Mouse (Mus musculus) cortical plate, adult 2 months (tissue): ENCODE measurements around the gene Aff2. TPM values are rescaled to one million over a fixed set of nuclear protein-coding genes. Genes with fewer than 3 reads are reported as not detected.

Experiments used
- H3K27ac ChIP-seq: fragments of 200-500 bp; 2 replicates; pipeline ENCODE4 v1.5.1; 2012; ENCODE audit warnings: low read length, control low read depth, inconsistent platforms; ENCODE audit not compliant: insufficient read depth
- H3K4me1 ChIP-seq: fragments of 200-500 bp; 2 replicates; pipeline ENCODE4 v1.6.1; 2011; ENCODE audit warnings: low read length; ENCODE audit not compliant: control insufficient read depth, insufficient read depth
- H3K4me3 ChIP-seq: fragments of 200-500 bp; 2 replicates; pipeline ENCODE4 v1.5.1; 2011; ENCODE audit warnings: mild to moderate bottlenecking, low read length, control low read depth; ENCODE audit not compliant: insufficient read depth
- CTCF ChIP-seq: fragments of 200-500 bp; IDR thresholded peaks from 2 replicates; pipeline ENCODE4 v1.5.1; 2011; ENCODE audit warnings: mild to moderate bottlenecking, control low read depth, low read length; ENCODE audit not compliant: insufficient read depth; ENCODE audit errors: extremely low read depth
- POLR2A ChIP-seq: fragments of 200-500 bp; IDR thresholded peaks from 2 replicates; pipeline ENCODE4 v1.6.1; 2011; ENCODE audit warnings: mild to moderate bottlenecking, low read length, control low read depth; ENCODE audit not compliant: insufficient read depth; ENCODE audit errors: extremely low read depth
- polyA plus RNA-seq: library from polyadenylated mRNA; depleted of rRNA; stranded (reverse); fragments of >200 nt; gene quantifications from 2 replicates; pipeline ENCODE4 v1.2.3, GENCODE M21; 2012

Gene Aff2
- polyA plus RNA-seq, 1 experiment: 3.7 TPM

DNA sequence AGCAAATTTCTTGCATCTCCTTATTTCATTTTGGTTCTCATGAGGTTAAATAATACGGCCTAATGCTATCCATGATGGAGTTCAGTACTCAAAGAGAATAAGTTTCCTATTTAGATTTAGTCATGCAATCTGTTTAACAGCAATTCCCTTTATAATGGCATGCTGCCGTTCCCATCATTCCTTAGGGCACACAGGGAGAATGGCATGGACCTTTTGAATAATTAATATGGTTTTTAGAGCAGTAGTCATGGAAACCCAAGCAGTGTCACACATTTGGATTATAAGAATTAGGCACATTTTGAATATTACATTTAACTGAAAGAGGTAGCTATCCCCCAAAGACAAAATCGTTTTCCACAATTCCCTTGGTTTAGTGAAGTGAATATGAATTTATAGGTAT is 78.3 kb downstream of the Aff2 start:
- no peaks in the 10 kb centered on the region; the same call in 1 of the 2 replicates for H3K4me1 ChIP-seq
- TF ChIP-seq CTCF (no peak), POLR2A (no peak)
- H3K4me3 ChIP-seq: no peak overlapping the region
- H3K27ac ChIP-seq: no peak overlapping the region

DNA sequence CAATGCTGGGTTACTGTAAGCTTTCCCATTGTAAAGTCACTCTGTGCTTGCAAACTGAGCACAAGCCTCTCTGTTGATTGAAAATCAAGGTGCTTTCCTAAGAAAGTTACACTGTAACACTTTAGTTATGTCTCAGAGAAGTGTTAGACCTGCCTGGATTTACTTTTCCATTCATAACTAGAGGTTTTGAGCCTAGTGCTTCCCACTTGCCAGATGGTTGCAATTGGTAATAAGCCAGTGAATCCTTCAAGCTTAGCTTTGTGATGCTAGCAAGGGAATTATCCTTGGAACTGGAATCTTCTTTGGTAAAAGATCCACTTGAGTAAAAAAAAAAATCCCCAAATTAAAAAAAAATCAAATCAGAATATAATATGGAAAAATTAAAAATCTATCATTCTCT is 81.8 kb downstream of the Aff2 start:
- TF ChIP-seq CTCF: no peak
- no peak for TF ChIP-seq POLR2A
- Histone ChIP-seq H3K4me1 (no peaks in the 10 kb centered on the region; the same call in 1 of the 2 replicates), H3K27ac (no peak overlapping the region), H3K4me3 (no peak overlapping the region)

DNA sequence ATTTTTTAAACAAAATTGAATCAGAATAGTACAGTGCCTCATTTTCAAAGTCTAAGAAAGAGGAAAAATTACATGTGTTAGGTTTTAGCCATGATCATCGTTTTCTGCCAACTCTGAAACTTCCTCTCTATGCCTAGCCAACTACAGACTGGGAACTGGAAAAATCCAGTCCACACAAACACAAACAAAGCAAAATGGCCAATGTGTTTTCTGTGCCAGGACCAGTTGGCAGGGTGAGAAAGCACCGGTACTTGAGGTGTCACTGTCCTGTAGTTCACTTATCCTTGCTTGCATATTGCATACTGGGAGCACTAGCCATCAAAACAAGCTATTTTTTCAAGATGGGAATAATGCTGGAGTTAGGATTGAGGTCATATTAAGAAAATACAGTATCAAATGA is 100.8 kb downstream of the Aff2 start:
- H3K4me3 ChIP-seq: no peak overlapping the region
- no peak for TF ChIP-seq CTCF
- no peak for TF ChIP-seq POLR2A
- no peaks in the 10 kb centered on the region for H3K4me1 ChIP-seq
- H3K27ac ChIP-seq: no peak overlapping the region

DNA sequence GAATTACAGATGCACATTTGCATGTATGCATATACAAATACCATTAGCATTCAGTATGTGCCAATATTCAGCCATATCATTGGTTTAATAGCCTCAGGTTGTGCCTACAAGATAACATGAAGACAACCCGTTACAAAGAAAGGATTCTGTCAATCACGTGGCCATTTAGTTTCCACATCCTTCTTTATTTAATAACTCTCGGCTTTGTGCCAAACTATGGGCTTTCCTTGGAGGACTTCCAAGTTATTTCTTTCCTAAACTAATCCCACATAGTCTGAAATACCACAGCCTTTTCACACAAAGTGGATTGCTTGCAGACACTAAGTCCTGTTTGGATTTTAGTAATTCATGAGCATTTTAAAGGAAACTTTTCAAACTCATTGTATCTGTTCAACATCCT is 142.0 kb downstream of the Aff2 start:
- Histone ChIP-seq H3K4me3 (no peak overlapping the region), H3K27ac (no peak overlapping the region), H3K4me1 (no peaks in the 10 kb centered on the region)
- TF ChIP-seq CTCF (no peak), POLR2A (no peak)

DNA sequence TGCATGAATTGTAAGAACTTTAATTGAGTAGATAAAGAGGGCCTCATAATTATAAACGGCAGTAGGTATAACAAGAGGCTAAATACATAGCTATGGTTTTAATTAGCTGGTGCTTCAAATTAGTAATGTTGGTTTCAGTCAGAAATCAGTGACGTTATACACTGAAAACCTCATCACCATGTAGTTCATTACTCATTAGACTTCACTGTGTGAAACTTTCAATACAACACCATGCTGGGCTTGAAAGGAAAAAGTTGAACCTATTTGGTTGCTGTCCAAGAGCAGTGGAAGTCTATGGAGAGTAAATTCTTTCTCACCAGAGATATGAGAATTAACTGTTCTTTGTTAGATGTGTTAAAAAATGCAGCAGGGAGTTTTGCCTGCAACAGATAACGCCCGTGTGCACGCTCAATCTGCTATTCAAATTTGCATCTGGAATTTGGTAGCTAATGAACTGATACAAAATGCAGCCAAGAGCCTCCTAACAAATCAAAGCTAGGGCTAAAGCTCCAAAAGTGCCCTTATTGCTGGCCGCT is 158.0 kb downstream of the Aff2 start:
- H3K4me1 ChIP-seq: no peaks in the 10 kb centered on the region
- H3K4me3 ChIP-seq: no peak overlapping the region
- no peak overlapping the region for H3K27ac ChIP-seq
- no peak for TF ChIP-seq POLR2A
- TF ChIP-seq CTCF: no peak

DNA sequence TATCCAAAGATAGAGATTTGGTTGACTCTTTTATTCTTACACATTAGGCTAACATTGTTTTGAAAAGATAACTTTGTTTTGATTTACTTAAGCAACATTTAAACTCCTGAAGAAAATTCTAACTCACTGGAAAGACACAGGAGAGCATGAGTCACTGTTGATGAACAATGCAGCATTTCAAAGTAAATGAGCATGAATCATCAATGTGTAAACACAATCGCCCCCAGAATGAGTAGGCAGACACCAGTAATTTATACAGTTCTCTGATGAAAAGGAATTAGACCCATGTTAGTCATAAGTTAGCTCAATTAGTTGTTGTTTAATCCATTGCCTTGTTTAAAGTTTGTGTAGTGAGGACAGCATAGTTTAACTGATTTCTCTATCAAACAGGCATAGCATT is 180.7 kb downstream of the Aff2 start:
- TF ChIP-seq CTCF (no peak), POLR2A (no peak)
- no peak overlapping the region for H3K4me3 ChIP-seq
- no peaks in the 10 kb centered on the region for H3K4me1 ChIP-seq
- H3K27ac ChIP-seq: no peak overlapping the region

DNA sequence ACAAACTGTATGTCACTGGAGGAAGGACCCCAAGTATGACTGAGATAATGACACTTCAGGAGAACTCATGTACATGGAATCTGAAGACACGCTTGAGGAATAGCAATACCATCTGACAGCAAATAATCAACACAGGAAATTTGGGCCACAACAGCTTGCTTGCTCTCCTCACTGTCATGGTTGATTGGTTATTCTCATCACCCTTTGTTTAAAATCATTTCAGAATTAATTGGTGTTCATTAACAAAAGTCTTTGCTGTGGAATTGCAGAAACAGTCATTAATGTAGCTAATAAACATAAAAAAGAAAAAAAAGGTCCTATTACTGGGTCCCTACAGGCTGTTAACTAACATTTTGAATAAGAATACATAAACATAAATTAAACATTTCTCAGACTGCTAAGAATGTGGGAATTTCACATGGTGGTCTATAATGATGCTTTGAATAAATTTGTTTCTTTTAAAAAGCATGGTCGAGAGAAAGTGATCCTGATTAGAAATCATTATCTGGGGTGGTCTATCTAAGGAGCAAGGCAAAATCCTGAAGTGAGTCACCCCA is 219.9 kb downstream of the Aff2 start:
- Histone ChIP-seq H3K27ac (no peak overlapping the region), H3K4me1 (no peaks in the 10 kb centered on the region), H3K4me3 (no peak overlapping the region)
- TF ChIP-seq CTCF: no peak
- TF ChIP-seq POLR2A: no peak

DNA sequence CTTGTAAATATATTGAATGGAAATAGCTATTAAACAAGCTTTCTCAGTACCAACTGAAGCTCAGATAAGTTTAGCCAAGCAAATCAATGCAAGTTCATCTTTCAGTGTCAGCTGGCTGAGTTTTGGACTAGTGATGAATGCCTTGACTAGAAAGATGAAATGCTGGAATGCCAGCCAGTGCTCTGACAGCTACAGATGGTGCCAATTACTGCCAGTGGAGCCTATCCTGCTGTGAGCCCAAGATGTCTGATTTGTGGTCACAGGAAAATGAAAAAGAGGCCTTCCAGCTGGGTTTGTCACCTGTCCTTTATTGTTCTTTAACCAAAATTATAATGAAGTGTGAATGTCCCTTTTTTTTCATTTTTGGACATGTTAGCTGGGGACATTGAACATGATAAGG is 248.7 kb downstream of the Aff2 start:
- TF ChIP-seq CTCF: no peak
- no peak for TF ChIP-seq POLR2A
- Histone ChIP-seq H3K27ac (no peak overlapping the region), H3K4me1 (no peaks in the 10 kb centered on the region), H3K4me3 (no peak overlapping the region)

DNA sequence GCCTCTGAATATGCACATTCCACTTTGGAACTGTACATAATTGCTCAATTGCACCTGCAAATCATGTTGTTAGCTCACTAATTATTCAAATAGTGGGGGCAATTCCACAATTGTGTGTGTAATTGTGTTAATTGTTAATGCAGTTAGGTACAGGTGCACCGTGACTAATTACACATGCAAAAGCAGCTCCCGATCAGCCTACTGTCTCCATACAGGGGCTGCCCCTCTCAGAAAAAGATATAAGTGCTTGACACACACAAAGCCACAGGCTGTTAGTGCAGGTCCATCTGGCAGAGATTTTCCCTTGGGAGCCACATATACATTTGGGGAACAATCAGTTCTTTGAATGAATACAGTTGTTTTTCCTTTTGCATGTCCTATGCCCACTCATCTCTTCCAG is 302.9 kb downstream of the Aff2 start:
- H3K4me1 ChIP-seq: no peaks in the 10 kb centered on the region
- H3K4me3 ChIP-seq: no peak overlapping the region
- no peak for TF ChIP-seq POLR2A
- TF ChIP-seq CTCF: no peak
- H3K27ac ChIP-seq: no peak overlapping the region

DNA sequence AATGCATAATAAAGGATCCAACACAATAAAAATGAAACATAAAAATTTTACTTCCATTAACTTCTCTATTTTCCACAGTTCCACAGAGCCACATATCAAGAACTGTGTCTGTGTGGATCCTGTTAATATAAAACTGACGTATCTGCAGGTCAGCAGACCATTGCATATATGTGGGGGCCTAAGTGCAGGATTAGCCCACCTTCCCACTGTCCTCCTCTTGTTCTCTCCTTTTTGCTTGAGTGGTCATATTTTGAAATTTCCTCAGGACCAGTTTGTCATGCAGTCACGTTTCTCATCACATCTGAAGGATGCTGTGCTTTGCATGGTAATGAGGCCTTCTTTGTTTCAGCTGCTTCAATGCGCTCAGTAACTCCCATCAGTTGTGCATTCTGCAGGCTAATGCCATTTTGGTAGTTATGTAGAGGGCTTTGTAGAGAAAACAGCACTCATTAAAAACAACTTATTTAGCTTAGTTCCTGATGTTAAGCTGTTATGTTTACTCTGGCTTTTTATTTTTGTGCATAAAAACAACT is 306.1 kb downstream of the Aff2 start:
- H3K4me1 ChIP-seq: no peaks in the 10 kb centered on the region
- no peak overlapping the region for H3K27ac ChIP-seq
- TF ChIP-seq POLR2A (no peak), CTCF (no peak)
- H3K4me3 ChIP-seq: no peak overlapping the region
